Mouse (Mus musculus) kidney, embryonic 15.5 days (tissue): Measurements from ENCODE around the gene Ankrd11. TPM values are rescaled to one million over a fixed set of nuclear protein-coding genes. Genes with fewer than 3 reads are reported as not detected.

Source experiments
- ATAC-seq: fragments of 200-750 bp; cut with Nextera tagmentation; replicated peaks from 2 replicates; pipeline ENCODE4 v1.8.0; 2017; ENCODE audit warnings: moderate TSS enrichment; ENCODE audit not compliant: low FRiP score
- H3K27ac ChIP-seq: fragments of 300-500 bp; sonication (generic); 2 replicates; pipeline ENCODE4 v1.5.1; 2015; ENCODE audit warnings: mild to moderate bottlenecking, inconsistent platforms
- H3K27me3 ChIP-seq: fragments of 300-500 bp; sonication (generic); 2 replicates; pipeline ENCODE4 v1.6.1; 2015; ENCODE audit warnings: inconsistent platforms
- H3K36me3 ChIP-seq: fragments of 300-500 bp; sonication (generic); 2 replicates; pipeline ENCODE4 v1.6.1; 2015; ENCODE audit warnings: inconsistent platforms
- H3K4me1 ChIP-seq: fragments of 300-500 bp; sonication (generic); 2 replicates; pipeline ENCODE4 v1.6.1; 2015; ENCODE audit warnings: inconsistent platforms
- H3K4me2 ChIP-seq: fragments of 300-500 bp; sonication (generic); 2 replicates; pipeline ENCODE4 v1.6.1; 2015; ENCODE audit warnings: moderate library complexity, mild to moderate bottlenecking, inconsistent platforms
- H3K4me3 ChIP-seq: fragments of 300-500 bp; sonication (generic); replicated peaks from 2 replicates; pipeline ENCODE4 v1.5.1; 2015; ENCODE audit warnings: mild to moderate bottlenecking, inconsistent platforms
- H3K9ac ChIP-seq: fragments of 300-500 bp; sonication (generic); 2 replicates; pipeline ENCODE4 v1.6.1; 2015; ENCODE audit warnings: mild to moderate bottlenecking, inconsistent platforms
- H3K9me3 ChIP-seq: fragments of 300-500 bp; sonication (generic); replicated peaks from 2 replicates; pipeline ENCODE4 v1.6.1; 2016; ENCODE audit warnings: inconsistent platforms
- WGBS: fragments of 180-500 bp; shearing (Covaris S2); methylation state at CpG from one replicate; pipeline ENCODE4 v1.1.7; 2015; ENCODE audit warnings: mixed read lengths; 5-methylcytosine and 5-hydroxymethylcytosine counted together
- polyA plus RNA-seq: library from polyadenylated mRNA; unstranded; fragments of >200 nt; fragmentation: Nextera tagmentation; extraction: Ambion mirVana; gene quantifications from 2 replicates; pipeline ENCODE4 v1.2.1, GENCODE M21; 2015

Gene Ankrd11
- polyA plus RNA-seq, 1 experiment from 2014 or later = 33.5 TPM

GRCm38 (mm10) chr8:123020084-123020483, 22.0 kb downstream of the Ankrd11 start:
- Histone ChIP-seq H3K27ac (no peak overlapping the region), H3K9ac (no peak overlapping the region), H3K27me3 (no peaks in the 10 kb centered on the region), H3K36me3 (peaks cover 6% of the 10 kb centered on the region; the same call in 1 of the 2 replicates), H3K4me1 (peaks cover 35% of the 10 kb centered on the region), H3K4me2 (no peak overlapping the region), H3K4me3 (no peak overlapping the region), H3K9me3 (no peaks in the 10 kb centered on the region)
- WGBS = 69% methylated on average over 2 of the region's 2 CpGs
- ATAC-seq = no peak

- H3K9ac ChIP-seq = no peak overlapping the region
- no peak overlapping the region for H3K4me3 ChIP-seq
- 65% methylated on average over 4 of the region's 4 CpGs for WGBS
- no peak overlapping the region for H3K27ac ChIP-seq
- H3K4me2 ChIP-seq = no peak overlapping the region
- peaks cover 35% of the 10 kb centered on the region for H3K4me1 ChIP-seq
- no peaks in the 10 kb centered on the region for H3K9me3 ChIP-seq
- no peak for ATAC-seq
- H3K27me3 ChIP-seq = no peaks in the 10 kb centered on the region
- H3K36me3 ChIP-seq = peaks cover 7% of the 10 kb centered on the region
Observed at GRCm38 (mm10) chr8:123018484-123019164, 23.5 kb downstream of the Ankrd11 start.

DNA sequence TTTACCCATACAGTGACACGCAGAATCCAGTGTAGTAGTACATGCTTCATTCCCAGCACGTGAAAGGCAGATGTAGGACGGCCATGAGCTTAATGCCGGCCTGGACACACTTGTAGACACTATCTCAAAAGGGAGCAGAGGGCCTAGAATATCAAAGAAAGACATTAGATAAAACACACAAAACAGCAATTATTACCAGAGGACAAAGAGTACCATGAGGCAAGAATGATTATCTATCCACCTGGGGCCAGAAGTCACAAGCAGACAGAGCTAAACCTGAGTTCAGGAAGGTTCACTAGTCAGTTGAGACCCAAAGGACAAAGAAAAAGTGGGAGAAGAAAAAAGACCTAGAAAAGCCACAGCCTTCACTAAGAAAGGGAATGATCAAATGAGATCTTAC, 24.9 kb downstream of the Ankrd11 start:
- no peak overlapping the region for H3K4me3 ChIP-seq
- ATAC-seq = no peak
- 97% methylated on average over 4 of the region's 4 CpGs for WGBS
- H3K9me3 ChIP-seq = no peaks in the 10 kb centered on the region
- H3K36me3 ChIP-seq = peaks cover 13% of the 10 kb centered on the region
- H3K4me2 ChIP-seq = no peak overlapping the region
- H3K9ac ChIP-seq = no peak overlapping the region
- peaks cover 35% of the 10 kb centered on the region for H3K4me1 ChIP-seq
- H3K27me3 ChIP-seq = no peaks in the 10 kb centered on the region
- H3K27ac ChIP-seq = no peak overlapping the region

- Histone ChIP-seq H3K4me2 (no peak overlapping the region), H3K9ac (no peak overlapping the region), H3K36me3 (peaks cover 13% of the 10 kb centered on the region), H3K27ac (no peak overlapping the region), H3K27me3 (no peaks in the 10 kb centered on the region), H3K9me3 (no peaks in the 10 kb centered on the region), H3K4me3 (no peak overlapping the region), H3K4me1 (peaks cover 20% of the 10 kb centered on the region)
- 56% methylated on average over 3 of the region's 3 CpGs for WGBS
- no peak for ATAC-seq
Observed at GRCm38 (mm10) chr8:123015074-123015473, 27.0 kb downstream of the Ankrd11 start.

DNA sequence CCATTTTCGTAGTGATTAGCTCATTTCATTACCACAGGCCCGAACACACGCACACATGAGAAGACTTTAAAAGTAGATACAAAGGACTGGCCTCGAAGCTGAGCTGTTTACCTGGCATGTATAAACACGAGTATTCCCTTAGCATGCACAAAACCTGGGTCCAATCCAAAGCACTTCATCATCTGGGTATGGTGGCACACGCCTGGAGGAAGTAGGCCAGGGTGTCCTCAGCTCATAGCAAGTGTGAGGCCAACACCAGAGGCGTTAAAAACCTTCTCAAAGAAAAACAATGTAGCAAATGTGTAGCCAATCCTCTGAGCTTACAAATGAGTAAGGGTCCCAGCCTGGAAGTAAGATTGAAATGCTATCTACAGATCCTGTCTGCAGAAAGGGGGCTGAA, 27.6 kb downstream of the Ankrd11 start:
- Histone ChIP-seq H3K4me2 (no peak overlapping the region), H3K36me3 (peaks cover 18% of the 10 kb centered on the region), H3K4me3 (no peak overlapping the region), H3K9ac (no peak overlapping the region), H3K9me3 (no peaks in the 10 kb centered on the region), H3K27me3 (no peaks in the 10 kb centered on the region), H3K4me1 (peaks cover 16% of the 10 kb centered on the region), H3K27ac (no peak overlapping the region)
- no peak for ATAC-seq
- 72% methylated on average over 7 of the region's 7 CpGs for WGBS

- Histone ChIP-seq H3K4me3 (no peak overlapping the region), H3K4me2 (no peak overlapping the region), H3K27me3 (no peaks in the 10 kb centered on the region), H3K9ac (no peak overlapping the region), H3K27ac (no peak overlapping the region), H3K4me1 (peaks cover 11% of the 10 kb centered on the region; the same call in 1 of the 2 replicates), H3K9me3 (no peaks in the 10 kb centered on the region), H3K36me3 (peaks cover 13% of the 10 kb centered on the region)
- no peak for ATAC-seq
Observed at GRCm38 (mm10) chr8:123011321-123011720, 30.8 kb downstream of the Ankrd11 start.

DNA sequence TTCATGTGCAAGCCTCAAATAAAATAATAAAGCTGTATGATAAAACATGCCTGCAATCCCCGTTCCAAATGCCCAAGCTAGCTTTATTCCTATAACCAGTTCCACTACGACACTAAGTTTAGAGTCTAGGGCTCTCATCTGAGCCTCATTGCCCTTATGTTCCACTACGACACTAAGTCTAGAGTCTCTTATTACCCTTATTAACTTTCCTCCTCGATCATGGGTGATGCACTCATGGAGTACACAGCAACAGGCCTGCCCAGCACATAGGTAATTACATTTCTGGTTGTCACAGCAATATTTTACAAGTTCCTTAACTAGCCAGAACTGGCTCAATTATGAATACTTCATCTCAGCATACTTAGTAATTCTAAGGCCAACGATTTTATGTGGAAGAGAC, 36.3 kb downstream of the Ankrd11 start:
- H3K4me3 ChIP-seq = no peak overlapping the region
- no peak overlapping the region for H3K9ac ChIP-seq
- no peaks in the 10 kb centered on the region for H3K9me3 ChIP-seq
- peaks cover 39% of the 10 kb centered on the region for H3K4me1 ChIP-seq
- H3K36me3 ChIP-seq = peaks cover 6% of the 10 kb centered on the region; the same call in 1 of the 2 replicates
- WGBS = 65% methylated on average over 5 of the region's 5 CpGs
- H3K4me2 ChIP-seq = no peak overlapping the region
- no peaks in the 10 kb centered on the region for H3K27me3 ChIP-seq
- no peak overlapping the region for H3K27ac ChIP-seq
- ATAC-seq = no peak

- Histone ChIP-seq H3K27ac (no peak overlapping the region), H3K4me3 (no peak overlapping the region), H3K27me3 (no peaks in the 10 kb centered on the region), H3K4me2 (no peak overlapping the region), H3K9me3 (no peaks in the 10 kb centered on the region), H3K4me1 (peaks cover 39% of the 10 kb centered on the region), H3K36me3 (peaks cover 6% of the 10 kb centered on the region; the same call in 1 of the 2 replicates), H3K9ac (no peak overlapping the region)
- WGBS = 53% methylated on average over 3 of the region's 3 CpGs
- ATAC-seq = no peak
Observed at GRCm38 (mm10) chr8:123005328-123005727, 36.7 kb downstream of the Ankrd11 start.

DNA sequence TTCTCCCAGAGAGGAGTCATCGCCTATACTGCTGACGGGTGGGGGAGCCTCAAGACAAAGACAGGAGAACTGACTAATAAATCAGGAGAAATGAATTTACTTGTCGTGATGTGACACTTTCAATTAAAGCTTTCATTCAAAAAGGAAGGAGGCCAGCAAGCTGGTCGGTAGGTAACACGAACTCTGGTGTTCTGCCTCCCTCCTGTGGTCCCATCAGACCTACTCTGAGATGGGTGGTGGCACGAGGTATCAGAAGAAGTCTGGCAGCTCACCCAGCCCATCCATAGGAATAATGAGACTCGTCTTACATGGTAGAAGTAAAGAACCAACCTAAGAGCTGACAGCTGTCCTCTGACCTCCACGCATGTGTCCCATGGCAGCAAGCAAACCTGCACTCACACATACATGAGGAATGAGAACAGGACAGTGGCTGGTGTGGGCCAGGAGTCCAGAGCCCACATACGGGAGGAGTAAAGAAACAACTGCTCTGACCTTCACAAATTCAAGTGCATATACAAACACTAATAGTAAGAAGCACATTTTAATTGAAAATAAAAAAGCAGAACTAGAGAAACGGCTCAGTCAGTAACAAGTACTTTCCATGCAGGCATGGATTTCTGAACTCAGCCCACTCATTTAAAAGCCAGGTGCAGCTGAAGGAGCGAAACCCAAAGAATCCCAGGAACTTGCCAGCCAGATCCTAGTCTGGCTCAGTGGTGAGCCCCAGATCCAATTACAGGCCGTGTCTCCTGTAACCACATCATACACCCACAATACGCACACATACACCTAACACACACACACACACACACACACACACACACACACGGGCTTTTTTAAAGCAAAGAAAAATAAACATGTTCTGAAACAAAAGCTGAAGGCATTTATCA, 37.8 kb downstream of the Ankrd11 start:
- 42% methylated on average over 14 of the region's 14 CpGs for WGBS
- Histone ChIP-seq H3K4me3 (no peak overlapping the region), H3K4me1 (peaks cover 39% of the 10 kb centered on the region), H3K9ac (no peak overlapping the region), H3K36me3 (no peaks in the 10 kb centered on the region), H3K27ac (no peak overlapping the region), H3K27me3 (no peaks in the 10 kb centered on the region), H3K9me3 (no peaks in the 10 kb centered on the region), H3K4me2 (no peak overlapping the region)
- ATAC-seq = no peak

- Histone ChIP-seq H3K36me3 (no peaks in the 10 kb centered on the region), H3K9ac (no peak overlapping the region), H3K27me3 (no peaks in the 10 kb centered on the region), H3K27ac (no peak overlapping the region), H3K4me1 (peaks cover 21% of the 10 kb centered on the region), H3K4me2 (no peak overlapping the region), H3K9me3 (no peaks in the 10 kb centered on the region), H3K4me3 (no peak overlapping the region)
- no peak for ATAC-seq
- 78% methylated on average over 2 of the region's 2 CpGs for WGBS
Observed at GRCm38 (mm10) chr8:123000311-123000710, 41.8 kb downstream of the Ankrd11 start.

DNA sequence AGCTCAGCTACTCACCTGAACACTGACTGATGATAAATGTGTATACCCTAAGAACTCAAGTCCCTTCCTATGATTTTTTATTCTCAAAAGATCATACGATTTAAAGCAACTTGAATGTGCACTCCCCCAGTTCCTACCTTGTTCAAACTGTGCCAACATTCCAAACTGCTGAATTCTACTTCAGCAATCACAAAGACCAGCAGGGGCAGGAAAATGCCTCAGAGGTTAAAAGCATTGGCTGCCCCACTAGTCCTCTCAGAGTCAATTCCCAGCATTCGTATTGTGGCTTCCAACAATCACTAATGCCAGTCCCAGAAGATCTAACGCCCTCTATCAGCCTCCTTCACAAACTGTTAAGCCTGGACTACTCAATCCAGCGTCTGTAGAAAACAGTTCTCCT, 44.1 kb downstream of the Ankrd11 start:
- H3K27me3 ChIP-seq = no peaks in the 10 kb centered on the region
- no peaks in the 10 kb centered on the region for H3K9me3 ChIP-seq
- no peak overlapping the region for H3K9ac ChIP-seq
- no peaks in the 10 kb centered on the region for H3K36me3 ChIP-seq
- no peak for ATAC-seq
- H3K27ac ChIP-seq = no peak overlapping the region
- H3K4me2 ChIP-seq = no peak overlapping the region
- peaks cover 14% of the 10 kb centered on the region for H3K4me1 ChIP-seq
- 81% methylated on average over 4 of the region's 4 CpGs for WGBS
- H3K4me3 ChIP-seq = no peak overlapping the region

DNA sequence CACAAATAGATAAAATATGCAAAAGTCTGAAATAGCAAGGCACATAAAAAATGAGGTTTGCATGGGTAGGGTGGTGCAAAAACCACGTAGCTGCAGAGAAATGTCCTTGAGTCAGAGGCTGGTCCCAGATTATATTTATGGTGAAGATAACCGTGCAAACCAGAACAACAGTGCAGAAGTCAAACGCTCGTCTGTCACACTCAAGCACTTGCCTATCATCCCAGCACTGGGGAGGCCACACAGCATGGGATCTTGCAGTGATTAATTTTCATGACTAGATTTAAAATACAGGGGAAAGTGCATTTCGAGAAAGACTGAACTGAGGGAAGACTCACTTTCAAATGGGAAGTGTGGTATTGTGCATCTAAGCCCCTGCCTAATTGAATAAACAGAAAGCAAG, 48.3 kb downstream of the Ankrd11 start:
- 54% methylated on average over 5 of the region's 5 CpGs for WGBS
- no peak overlapping the region for H3K4me3 ChIP-seq
- no peaks in the 10 kb centered on the region for H3K36me3 ChIP-seq
- ATAC-seq = no peak
- no peaks in the 10 kb centered on the region for H3K27me3 ChIP-seq
- H3K4me2 ChIP-seq = no peak overlapping the region
- H3K4me1 ChIP-seq = peaks cover 43% of the 10 kb centered on the region
- no peak overlapping the region for H3K27ac ChIP-seq
- H3K9me3 ChIP-seq = no peaks in the 10 kb centered on the region
- no peak overlapping the region for H3K9ac ChIP-seq
